Mouse (Mus musculus) liver, embryonic 14.5 days (tissue): ENCODE measurements around the gene Naa40.

ENCODE experiments used
- CTCF ChIP-seq: IDR thresholded peaks from 2 replicates; pipeline ENCODE4 v1.5.1; 2016; ENCODE audit warnings: antibody characterized with exemption, low read depth, control low read depth
- EP300 ChIP-seq: IDR thresholded peaks from 2 replicates; pipeline ENCODE4 v1.6.1; 2016; ENCODE audit warnings: antibody characterized with exemption, low read depth

GRCm38 (mm10) chr19:7288288-7288687 is 47.3 kb upstream of the Naa40 start:
- no peak for TF ChIP-seq CTCF
- TF ChIP-seq EP300, result no peak
